Mouse (Mus musculus) MEL (cell line): Measurements from ENCODE around the gene Syne4. TPM values are rescaled to one million over a fixed set of nuclear protein-coding genes. Genes with fewer than 3 reads are reported as not detected.

Experiments used
- DNase-seq: peaks from one replicate; pipeline ENCODE4 v3.0.0; 2011; ENCODE audit warnings: low read depth, low spot score
- H3K27ac ChIP-seq: 2 replicates; pipeline ENCODE4 v1.5.1; 2012; ENCODE audit warnings: low read depth, mild to moderate bottlenecking, control low read depth, low read length, moderate library complexity; ENCODE audit not compliant: control insufficient read depth
- H3K27me3 ChIP-seq, 2 experiments: fragments of 150-350 bp in 1 of 2; sonication (generic) in 1 of 2; 2 replicates each; pipeline ENCODE4 v1.6.1; 2012; ENCODE audit warnings: low read length in 2 of 2, mild to moderate bottlenecking in 2 of 2, improper control_type of control experiment in 1 of 2, moderate library complexity in 1 of 2; ENCODE audit not compliant: insufficient read depth in 2 of 2, control insufficient read depth in 1 of 2
- H3K36me3 ChIP-seq, 2 experiments: 2 replicates each; pipeline ENCODE4 v1.6.1; 2012 to 2014; ENCODE audit warnings: low read length in 2 of 2, improper control_type of control experiment in 1 of 2, inconsistent platforms in 1 of 2, mild to moderate bottlenecking in 1 of 2; ENCODE audit not compliant: insufficient read depth in 2 of 2, control insufficient read depth in 1 of 2
- H3K4me1 ChIP-seq, 2 experiments: fragments of 150-350 bp in 1 of 2; sonication (generic) in 1 of 2; 2 replicates each; pipeline ENCODE4 v1.6.1; 2012; ENCODE audit warnings: low read length in 2 of 2, improper control_type of control experiment in 1 of 2, mild to moderate bottlenecking in 1 of 2; ENCODE audit not compliant: insufficient read depth in 2 of 2, control insufficient read depth in 1 of 2
- H3K4me3 ChIP-seq, 2 experiments: fragments of 150-350 bp in 1 of 2; sonication (generic) in 1 of 2; 2 replicates each; pipeline ENCODE4 v1.5.1; 2012; ENCODE audit warnings: low read depth in 2 of 2, low read length in 2 of 2, mild to moderate bottlenecking in 2 of 2, moderate library complexity in 2 of 2, control low read depth in 1 of 2, improper control_type of control experiment in 1 of 2; ENCODE audit not compliant: control insufficient read depth in 1 of 2, insufficient read depth in 1 of 2
- H3K79me2 ChIP-seq: 2 replicates; pipeline ENCODE4 v1.6.1; 2012; ENCODE audit warnings: mild to moderate bottlenecking, low read length, moderate library complexity; ENCODE audit not compliant: control insufficient read depth, poor library complexity, insufficient read depth
- H3K9ac ChIP-seq: 2 replicates; pipeline ENCODE4 v1.6.1; 2012; ENCODE audit warnings: low read depth, mild to moderate bottlenecking, control low read depth, low read length, moderate library complexity; ENCODE audit not compliant: control insufficient read depth, poor library complexity, severe bottlenecking
- H3K9me3 ChIP-seq: fragments of 150-350 bp; sonication (generic); replicated peaks from 2 replicates; pipeline ENCODE4 v1.6.1; 2012; ENCODE audit warnings: mild to moderate bottlenecking, low read length, improper control_type of control experiment, moderate library complexity; ENCODE audit not compliant: insufficient read depth
- BHLHE40 ChIP-seq: IDR thresholded peaks from 2 replicates; pipeline ENCODE4 v1.6.1; 2012; ENCODE audit warnings: low read depth, mild to moderate bottlenecking, inconsistent platforms, low read length, improper control_type of control experiment, borderline replicate concordance
- CHD2 ChIP-seq: IDR thresholded peaks from 2 replicates; pipeline ENCODE4 v1.6.1; 2011; ENCODE audit warnings: low read length, improper control_type of control experiment
- ELF1 ChIP-seq: IDR thresholded peaks from 2 replicates; pipeline ENCODE4 v1.6.1; 2014; ENCODE audit warnings: low read depth, mild to moderate bottlenecking, inconsistent platforms, low read length, improper control_type of control experiment, moderate library complexity
- HCFC1 ChIP-seq: IDR thresholded peaks from 2 replicates; pipeline ENCODE4 v1.6.1; 2012; ENCODE audit warnings: low read depth, mild to moderate bottlenecking, inconsistent platforms, low read length, improper control_type of control experiment, moderate library complexity
- KAT2A ChIP-seq: conservative IDR thresholded peaks from 2 replicates; pipeline ENCODE4 v1.6.1; 2012; ENCODE audit warnings: low read depth, low read length, improper control_type of control experiment, inconsistent platforms
- MAX ChIP-seq: IDR thresholded peaks from 2 replicates; pipeline ENCODE4 v1.6.1; 2011; ENCODE audit warnings: low read length, improper control_type of control experiment
- MAZ ChIP-seq: IDR thresholded peaks from 2 replicates; pipeline ENCODE4 v1.6.1; 2012; ENCODE audit warnings: low read depth, mild to moderate bottlenecking, inconsistent platforms, low read length, improper control_type of control experiment
- MEF2A ChIP-seq: IDR thresholded peaks from 2 replicates; pipeline ENCODE4 v1.6.1; 2014; ENCODE audit warnings: low read depth, mild to moderate bottlenecking, inconsistent platforms, low read length, improper control_type of control experiment; ENCODE audit not compliant: poor library complexity, insufficient replicate concordance, severe bottlenecking; ENCODE audit errors: extremely low read depth
- MXI1 ChIP-seq: IDR thresholded peaks from 2 replicates; pipeline ENCODE4 v1.6.1; 2011; ENCODE audit warnings: mild to moderate bottlenecking, low read depth, low read length, improper control_type of control experiment
- MYB ChIP-seq: IDR thresholded peaks from 2 replicates; pipeline ENCODE4 v1.6.1; 2011; ENCODE audit warnings: mild to moderate bottlenecking, low read depth, low read length, improper control_type of control experiment
- MYC ChIP-seq: IDR thresholded peaks from 2 replicates; pipeline ENCODE4 v1.6.1; 2011; ENCODE audit warnings: low read depth, mild to moderate bottlenecking, low read length, improper control_type of control experiment, moderate library complexity
- NELFE ChIP-seq: IDR thresholded peaks from 2 replicates; pipeline ENCODE4 v1.6.1; 2011; ENCODE audit warnings: low read depth, low read length, improper control_type of control experiment
- NRF1 ChIP-seq: IDR thresholded peaks from 2 replicates; pipeline ENCODE4 v1.6.1; 2014; ENCODE audit warnings: low read depth, mild to moderate bottlenecking, inconsistent platforms, low read length, improper control_type of control experiment, moderate library complexity; ENCODE audit not compliant: poor library complexity, insufficient read depth, severe bottlenecking
- POLR2A ChIP-seq, 2 experiments: IDR thresholded peaks; 2 replicates each; pipeline ENCODE4 v1.6.1; 2011 to 2012; ENCODE audit warnings: low read length in 2 of 2, mild to moderate bottlenecking in 2 of 2, control low read depth in 1 of 2, improper control_type of control experiment in 1 of 2, low read depth in 1 of 2, moderate library complexity in 1 of 2; ENCODE audit not compliant: control insufficient read depth in 1 of 2, insufficient read depth in 1 of 2, poor library complexity in 1 of 2
- POLR2AphosphoS2 ChIP-seq: IDR thresholded peaks from 2 replicates; pipeline ENCODE4 v1.6.1; 2011; ENCODE audit warnings: low read length, improper control_type of control experiment
- POLR2AphosphoS5 ChIP-seq: IDR thresholded peaks from 2 replicates; pipeline ENCODE4 v1.6.1; 2012; ENCODE audit warnings: low read depth, borderline replicate concordance, mild to moderate bottlenecking, inconsistent platforms, low read length, moderate library complexity, mixed read lengths
- RAD21 ChIP-seq: IDR thresholded peaks from 2 replicates; pipeline ENCODE4 v1.6.1; 2011; ENCODE audit warnings: mild to moderate bottlenecking, low read depth, low read length, improper control_type of control experiment
- SIN3A ChIP-seq: IDR thresholded peaks from 2 replicates; pipeline ENCODE4 v1.6.1; 2012; ENCODE audit warnings: low read length, improper control_type of control experiment, inconsistent platforms
- TAL1 ChIP-seq: IDR thresholded peaks from 2 replicates; pipeline ENCODE4 v1.6.1; 2012; ENCODE audit warnings: mild to moderate bottlenecking, inconsistent platforms, low read length, moderate library complexity, mixed read lengths
- TBP ChIP-seq: IDR thresholded peaks from 2 replicates; pipeline ENCODE4 v1.8.0; 2011; ENCODE audit warnings: low read depth, low read length, improper control_type of control experiment
- TCF12 ChIP-seq: IDR thresholded peaks from 2 replicates; pipeline ENCODE4 v1.6.1; 2014; ENCODE audit warnings: low read depth, mild to moderate bottlenecking, inconsistent platforms, low read length, improper control_type of control experiment, moderate library complexity
- UBTF ChIP-seq: IDR thresholded peaks from 2 replicates; pipeline ENCODE4 v1.6.1; 2012; ENCODE audit warnings: low read depth, mild to moderate bottlenecking, inconsistent platforms, low read length, improper control_type of control experiment, moderate library complexity, borderline replicate concordance; ENCODE audit not compliant: insufficient read depth
- USF1 ChIP-seq: IDR thresholded peaks from 2 replicates; pipeline ENCODE4 v1.6.1; 2014; ENCODE audit warnings: low read depth, mild to moderate bottlenecking, inconsistent platforms, low read length, improper control_type of control experiment, moderate library complexity
- USF2 ChIP-seq, 2 experiments: IDR thresholded peaks; 2 replicates each; pipeline ENCODE4 v1.6.1; 2011 to 2012; ENCODE audit warnings: improper control_type of control experiment in 2 of 2, low read length in 2 of 2, borderline replicate concordance in 1 of 2, inconsistent platforms in 1 of 2, low read depth in 1 of 2, mild to moderate bottlenecking in 1 of 2; ENCODE audit not compliant: insufficient read depth in 1 of 2
- ZMIZ1 ChIP-seq: IDR thresholded peaks from 2 replicates; pipeline ENCODE4 v1.6.1; 2012; ENCODE audit warnings: low read depth, mild to moderate bottlenecking, inconsistent platforms, low read length, improper control_type of control experiment, moderate library complexity
- polyA plus RNA-seq, 2 experiments: library from polyadenylated mRNA; stranded (reverse) in 1 of 2; unstranded in 1 of 2; fragments of >175 nt in 1 of 2; fragments of >200 nt in 1 of 2; gene quantifications; 2 replicates each; pipeline versions ENCODE4 v1.2.1 to v1.2.4; 2012; ENCODE audit warnings: low replicate concordance in 2 of 2, low read depth in 1 of 2; ENCODE audit not compliant: insufficient read length in 2 of 2, insufficient read depth in 1 of 2, missing spikeins in 1 of 2
- total RNA-seq: library from RNA; depleted of rRNA; stranded (reverse); fragments of 300-350 nt; gene quantifications from 2 replicates; pipeline ENCODE4 v1.2.3, GENCODE M21; 2012

Gene Syne4
- total and polyA plus RNA-seq, 3 experiments, result 0.31 to 0.82 TPM; not detected in 1

DNA sequence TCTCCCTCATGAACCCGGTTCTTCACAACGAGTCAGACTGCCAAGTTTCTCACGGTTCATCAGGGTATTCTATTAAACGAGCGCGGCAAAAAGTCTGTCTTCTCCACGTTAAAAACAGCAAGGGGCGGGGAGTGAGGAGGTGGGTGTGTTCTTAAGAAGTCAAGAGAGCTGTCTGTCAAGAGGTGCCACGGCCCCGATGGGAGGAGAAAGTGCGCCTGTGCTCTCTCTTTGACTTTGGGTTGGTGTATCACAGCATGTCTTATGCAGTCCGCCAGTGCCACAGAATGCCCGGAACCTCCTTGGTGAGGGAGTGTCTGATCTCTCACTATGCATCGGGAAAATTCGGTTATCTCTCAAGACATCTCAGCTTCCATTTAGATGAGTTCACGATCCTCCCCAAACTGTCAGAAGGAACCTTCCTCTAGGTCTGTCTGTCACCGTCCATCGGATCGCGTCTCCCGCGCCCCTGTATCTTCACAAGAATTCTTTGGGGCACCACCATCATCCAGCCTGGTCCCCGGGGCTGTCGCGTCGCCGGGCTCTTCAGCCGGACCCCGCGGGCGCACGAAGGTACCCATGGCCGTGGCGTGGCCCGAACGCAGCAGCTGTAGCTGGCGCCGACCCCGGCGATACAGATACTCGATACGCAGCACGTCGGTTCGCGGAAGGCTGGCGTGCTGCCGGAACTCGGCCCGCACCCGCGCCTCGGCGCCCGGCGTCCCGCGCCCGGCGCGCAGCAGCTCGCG, 7.1 kb downstream of the Syne4 start, which contains the start of gene E130208F15Rik:
Gene E130208F15Rik, plus strand, starts transcription at position 202 of the 746 bp plus-strand sequence.
- H3K9me3 ChIP-seq, result no peaks in the 10 kb centered on the region
- H3K27me3 ChIP-seq, result no peaks in the 10 kb centered on the region
- TF ChIP-seq CHD2 (no peak), POLR2A (IDR thresholded peaks at IDR 0.05; ENCODE audit: control insufficient read depth in 1 of 2, insufficient read depth in 1 of 2, low read depth in 1 of 2, low read length in 2 of 2, poor library complexity in 1 of 2) (peak in 1 of 2 experiments; percentile 63; a peak in 3 of 4 replicates), ELF1 (no peak), TCF12 (0 out of 2 replicates have a peak, but pooled peaks have one; percentile 10), NRF1 (0 out of 2 replicates have a peak, but pooled peaks have one; percentile 32), USF2 (IDR thresholded peaks at IDR 0.05; ENCODE audit: borderline replicate concordance in 1 of 2, insufficient read depth in 1 of 2, low read depth in 1 of 2, low read length in 2 of 2) (no peak), POLR2AphosphoS5 (0 out of 2 replicates have a peak, but pooled peaks have one; percentile 28), ZMIZ1 (0 out of 2 replicates have a peak, but pooled peaks have one; percentile 16), MYC (0 out of 2 replicates have a peak, but pooled peaks have one; percentile 38), TBP (peak; percentile 61; the same call in 1 of the 2 replicates)
- TF ChIP-seq, all 39 proteins: peak for 7
- DNase-seq, result peak; percentile 95
- Histone ChIP-seq H3K27ac (peak within 1 kb of the TSS; percentile 85), H3K4me3 (peak within 1 kb of the TSS; percentile 78 to 79), H3K36me3 (peaks cover 0 to 10% of the 10 kb centered on the region in 2 experiments; a peak in 2 of 4 replicates), H3K79me2 (peaks cover 7% of the 10 kb centered on the region; the same call in 1 of the 2 replicates), H3K9ac (peak within 1 kb of the TSS; percentile 89), H3K4me1 (peaks cover 0 to 7% of the 10 kb centered on the region in 2 experiments; a peak in 2 of 4 replicates)

GRCm38 (mm10) chr7:30322285-30322667, 7.7 kb downstream of the Syne4 start:
- DNase-seq, result peak; percentile 98
- no peaks in the 10 kb centered on the region for H3K9me3 ChIP-seq
- TF ChIP-seq ELF1 (peak; percentile 49; the same call in 1 of the 2 replicates), POLR2AphosphoS2 (peak; percentile 86), TBP (peak; percentile 82; the same call in 1 of the 2 replicates), MEF2A (no peak), MAX (peak; percentile 76), RAD21 (no peak), MYB (no peak), ZMIZ1 (peak; percentile 84), NRF1 (peak; percentile 49; the same call in 1 of the 2 replicates), BHLHE40 (no peak), USF1 (peak; percentile 35; the same call in 1 of the 2 replicates), NELFE (peak; percentile 85), MAZ (0 out of 2 replicates have a peak, but pooled peaks have one; percentile 42), KAT2A (peak; percentile 59), TAL1 (no peak), MXI1 (peak; percentile 85), SIN3A (peak; percentile 75), HCFC1 (peak; percentile 86), UBTF (no peak), TCF12 (peak; percentile 64), POLR2A (IDR thresholded peaks at IDR 0.05; ENCODE audit: control insufficient read depth in 1 of 2, insufficient read depth in 1 of 2, low read depth in 1 of 2, low read length in 2 of 2, poor library complexity in 1 of 2) (peak; percentile 90), MYC (0 out of 2 replicates have a peak, but pooled peaks have one; percentile 15)
- peaks cover 0 to 10% of the 10 kb centered on the region in 2 experiments; a peak in 2 of 4 replicates for H3K36me3 ChIP-seq
- peaks cover 7% of the 10 kb centered on the region; the same call in 1 of the 2 replicates for H3K79me2 ChIP-seq
- peak overlapping the region; percentile 85 for H3K27ac ChIP-seq
- peak overlapping the region; percentile 78 to 79 for H3K4me3 ChIP-seq
- no peaks in the 10 kb centered on the region; a peak in 1 of 4 replicates for H3K27me3 ChIP-seq
- peaks cover 0 to 7% of the 10 kb centered on the region in 2 experiments; a peak in 2 of 4 replicates for H3K4me1 ChIP-seq
- H3K9ac ChIP-seq, result peak overlapping the region; percentile 89
